Mouse (Mus musculus) CH12.LX (cell line): ENCODE measurements at regions not wholly inside any gene's neighbourhood (a gene's known extent, or its start where the extent isn't known, plus 50 kb on each side); places are given as distances from the start of the nearest gene placed in this dataset.

Experiments
- CTCF ChIP-seq, 2 experiments: IDR thresholded peaks in 1 of 2; conservative IDR thresholded peaks in 1 of 2; 2 replicates each; pipeline ENCODE4 v1.5.1; 2011 to 2012; ENCODE audit warnings: low read depth in 2 of 2, low read length in 2 of 2, improper control_type of control experiment in 1 of 2, inconsistent platforms in 1 of 2, mild to moderate bottlenecking in 1 of 2, moderate library complexity in 1 of 2
- EP300 ChIP-seq: IDR thresholded peaks from 2 replicates; pipeline ENCODE4 v1.6.1; 2011; ENCODE audit warnings: low read length, improper control_type of control experiment
- MYC ChIP-seq: IDR thresholded peaks from 2 replicates; pipeline ENCODE4 v1.6.1; 2011; ENCODE audit warnings: low read depth, mild to moderate bottlenecking, improper control_type of control experiment, low read length
- POLR2A ChIP-seq: IDR thresholded peaks from 2 replicates; pipeline ENCODE4 v1.6.1; 2011; ENCODE audit warnings: low read depth, mild to moderate bottlenecking, improper control_type of control experiment, low read length
- RAD21 ChIP-seq: IDR thresholded peaks from 2 replicates; pipeline ENCODE4 v1.6.1; 2011; ENCODE audit warnings: low read depth, mild to moderate bottlenecking, low read length, improper control_type of control experiment, moderate library complexity
- TCF12 ChIP-seq: IDR thresholded peaks from 2 replicates; pipeline ENCODE4 v1.6.1; 2014; ENCODE audit warnings: low read depth, mild to moderate bottlenecking, inconsistent platforms, low read length, improper control_type of control experiment

DNA sequence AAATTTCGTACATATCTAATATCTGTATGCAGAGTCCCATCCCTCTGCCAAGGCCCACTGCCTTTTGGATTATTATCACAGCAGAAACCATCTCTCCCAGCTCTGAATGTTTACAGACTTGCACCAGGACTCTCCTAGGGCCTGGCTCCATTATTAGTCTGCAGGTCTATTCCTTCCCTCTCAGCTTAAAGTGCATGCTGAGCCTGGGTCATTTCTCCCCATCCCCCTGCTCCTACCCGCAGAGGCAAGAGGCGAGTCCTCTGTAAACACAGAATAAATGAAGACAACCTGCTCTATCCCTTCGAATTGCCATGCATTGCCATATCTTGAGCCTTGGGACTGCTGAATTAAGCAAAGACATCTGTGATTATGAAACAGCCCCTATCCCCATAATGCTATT lies 362.6 kb upstream of the Cdh11 start:
- TF ChIP-seq CTCF (conservative IDR thresholded peaks at IDR 0.05 in 1 of 2, IDR thresholded peaks at IDR 0.05 in 1 of 2; ENCODE audit: low read depth in 2 of 2, low read length in 2 of 2) (no peak), POLR2A (no peak), MYC (no peak), TCF12 (no peak), RAD21 (no peak), EP300 (no peak)
